ENCODE assay signal across 17 mouse cellular contexts in genomic region chr6:98876401-98876800, GRCm38 (mm10).
"Had no signal": no experiment of that assay in that cellular context is flagged by ENCODE, and none has a peak within 500 bp of the region (broad histone marks: within the 10 kb centered on the region; RNA-seq: fewer than 3 reads in every experiment).

No protein-coding gene starts in this region.

- H3K4me1 ChIP-seq: midbrain, embryonic 10.5 days; midbrain, embryonic 12.5 days; midbrain, embryonic 15.5 days; neural tube, embryonic 12.5 days had no signal

- H3K9me3 ChIP-seq: lung, embryonic 15.5 days; midbrain, embryonic 10.5 days; midbrain, embryonic 12.5 days; midbrain, embryonic 15.5 days; neural tube, embryonic 12.5 days had no signal

- H3K27ac ChIP-seq: lung, embryonic 15.5 days; midbrain, embryonic 10.5 days; midbrain, embryonic 12.5 days; midbrain, embryonic 15.5 days; neural tube, embryonic 12.5 days had no signal

- DNase-seq: liver, postnatal 0 days; lung, adult 2 months; lung, postnatal 10 days; lung, postnatal 4 days; retina, postnatal 1 day; right cerebral cortex, adult 18-20 months; right cerebral cortex, postnatal 25 days; right cerebral cortex, postnatal 4 days; spleen, adult 18-20 months; thymus, adult 18-20 months; thymus, postnatal 14 days; thymus, postnatal 36 days had no signal

- H3K27me3 ChIP-seq: lung, embryonic 15.5 days; midbrain, embryonic 12.5 days; midbrain, embryonic 15.5 days; neural tube, embryonic 12.5 days had no signal

- ATAC-seq: liver, postnatal 0 days; midbrain, embryonic 15.5 days had no signal

- H3K4me2 ChIP-seq: lung, embryonic 15.5 days; midbrain, embryonic 12.5 days; midbrain, embryonic 15.5 days; neural tube, embryonic 12.5 days had no signal

- H3K4me3 ChIP-seq: lung, embryonic 15.5 days; midbrain, embryonic 10.5 days; midbrain, embryonic 12.5 days; midbrain, embryonic 15.5 days; neural tube, embryonic 12.5 days had no signal

- H3K9ac ChIP-seq: liver, postnatal 0 days; lung, embryonic 15.5 days; midbrain, embryonic 12.5 days; midbrain, embryonic 15.5 days; neural tube, embryonic 12.5 days had no signal

- H3K36me3 ChIP-seq: lung, embryonic 15.5 days; midbrain, embryonic 10.5 days; midbrain, embryonic 12.5 days; midbrain, embryonic 15.5 days; neural tube, embryonic 12.5 days had no signal
